Mouse (Mus musculus): ENCODE results near the gene Gm10234.

Gm10234 gene

DNA sequence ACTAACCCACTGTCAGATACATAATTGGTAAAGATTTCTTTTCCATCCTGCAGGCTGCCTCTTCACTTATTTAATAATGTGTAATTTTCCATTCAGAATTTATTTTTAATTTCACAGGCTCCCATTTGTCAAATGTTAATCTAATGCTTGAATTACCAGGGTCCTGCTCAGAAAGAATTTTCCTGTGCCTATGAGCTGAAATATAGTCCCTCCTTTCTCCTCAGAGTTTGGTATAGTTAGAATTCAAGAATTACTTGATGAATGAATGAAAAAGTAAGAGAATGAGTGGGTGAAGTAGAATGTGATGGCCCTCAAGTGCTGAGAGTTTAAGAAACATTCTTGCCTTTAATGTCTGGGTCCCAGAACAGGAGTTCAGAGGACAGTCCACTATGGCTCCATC is at the start of gene Gm10234:
TSS of gene Gm10234 (plus strand) at position 301 of the 400 bp plus-strand sequence.
- DNase-seq = no peak

GRCm38 (mm10) chr6:95277633-95278032 is 44.3 kb upstream of the Gm10234 start:
- DNase-seq = no peak

GRCm38 (mm10) chr6:95296025-95296424 is 25.9 kb upstream of the Gm10234 start:
- no peak for DNase-seq

GRCm38 (mm10) chr6:95298387-95298786 is 23.5 kb upstream of the Gm10234 start:
- DNase-seq = no peak

GRCm38 (mm10) chr6:95300658-95301057 is 21.3 kb upstream of the Gm10234 start:
- DNase-seq = no peak

DNA sequence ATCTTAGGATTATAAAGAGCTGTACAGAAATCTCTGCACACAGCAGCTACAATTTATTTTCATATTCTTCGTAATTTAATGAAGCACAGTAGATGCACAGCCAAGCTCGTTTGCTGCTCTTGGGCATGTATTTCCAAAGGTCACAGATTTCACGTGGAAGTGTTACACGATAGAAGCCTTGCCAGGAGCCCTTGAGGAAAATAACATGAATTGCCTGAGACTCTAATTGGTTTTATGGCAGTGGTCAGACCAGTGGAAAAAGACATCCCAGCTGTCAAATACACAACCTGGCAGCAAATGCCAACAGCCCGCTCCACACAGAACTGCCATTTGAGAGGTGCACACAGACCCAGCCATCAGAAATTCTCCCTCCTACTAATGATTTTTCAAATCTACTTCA is 9.3 kb downstream of the Gm10234 start:
- DNase-seq = no peak

DNA sequence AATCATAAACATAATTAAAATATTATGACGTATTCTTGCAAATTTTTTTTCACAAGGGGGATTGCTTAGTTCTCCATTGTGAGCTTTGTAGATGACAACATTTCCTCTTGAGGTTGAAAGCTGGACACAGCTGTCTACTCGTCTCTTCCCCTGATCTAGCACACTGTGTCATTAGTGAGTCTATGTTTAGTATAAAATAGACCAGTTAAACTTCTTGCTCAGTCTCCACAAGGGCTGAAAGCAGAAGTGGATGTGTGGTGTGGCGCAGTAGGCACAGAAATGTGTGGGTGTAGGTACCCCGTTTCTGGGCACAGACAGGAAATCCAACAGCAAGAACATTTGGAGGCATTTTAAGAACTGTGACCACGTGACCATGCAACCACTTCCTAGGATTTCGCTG is 12.9 kb downstream of the Gm10234 start:
- no peak for DNase-seq

DNA sequence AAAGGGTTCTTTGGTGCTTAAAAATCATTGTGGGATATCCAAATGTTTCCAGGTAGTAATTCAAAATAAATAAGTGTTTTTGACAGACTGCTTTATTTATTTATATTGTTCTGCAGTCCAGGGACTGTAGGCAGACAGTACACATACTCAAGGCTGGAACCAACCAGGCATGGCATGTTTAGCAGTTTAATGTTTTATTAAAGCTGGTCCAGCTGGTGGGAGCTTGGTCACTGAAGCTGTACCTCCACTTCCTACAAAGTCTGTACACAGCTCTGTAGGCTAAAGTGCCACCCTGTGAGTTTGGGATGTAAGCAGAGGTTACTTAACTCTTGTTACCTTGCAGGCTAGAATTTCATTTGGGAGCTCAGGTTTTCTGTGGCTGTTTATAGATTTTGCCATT is 27.5 kb downstream of the Gm10234 start:
- no peak for DNase-seq

- DNase-seq = no peak
Observed at GRCm38 (mm10) chr6:95353043-95353442, 31.1 kb downstream of the Gm10234 start.

- no peak for DNase-seq
Observed at GRCm38 (mm10) chr6:95353886-95354285, 32.0 kb downstream of the Gm10234 start.

DNA sequence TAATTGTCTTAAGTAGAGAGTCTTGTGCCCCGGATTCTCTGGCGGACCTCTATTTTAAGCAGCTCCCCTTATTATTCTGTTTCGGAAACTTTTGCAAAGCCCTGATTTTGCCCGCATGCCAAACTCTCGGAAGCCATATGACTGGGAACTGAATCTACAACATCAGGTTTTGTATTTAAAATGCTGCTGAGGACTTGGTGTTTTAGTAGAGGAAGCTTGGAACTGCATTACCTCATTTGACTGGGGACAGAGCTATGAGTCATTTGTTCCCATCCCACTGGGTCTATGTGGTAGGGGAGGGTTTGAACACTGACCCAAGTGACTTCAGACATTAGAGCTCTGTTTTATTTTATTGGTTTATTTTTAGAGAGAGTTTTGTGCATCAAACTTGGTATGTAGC is 38.2 kb downstream of the Gm10234 start:
- DNase-seq = no peak

DNA sequence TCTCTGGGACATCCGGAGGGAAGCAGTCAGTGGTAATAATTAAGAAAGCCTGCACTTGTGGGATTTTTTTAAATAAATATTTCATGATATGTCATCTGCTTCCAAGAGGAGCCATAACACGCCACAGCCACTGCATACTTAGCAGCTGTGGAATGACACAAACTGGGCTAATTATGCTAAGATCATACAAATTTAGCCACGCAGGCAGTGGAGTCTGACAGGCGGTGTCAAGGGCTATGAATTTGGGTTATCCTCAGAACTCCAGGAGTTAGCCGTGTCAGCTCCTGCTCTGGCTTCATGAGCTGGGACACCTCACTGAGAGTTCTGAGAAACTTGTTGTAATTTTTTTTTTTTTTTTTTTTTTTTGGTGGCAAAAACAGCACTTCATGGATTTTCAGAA is 40.8 kb downstream of the Gm10234 start:
- no peak for DNase-seq

GRCm38 (mm10) chr6:95371811-95372210 is 49.9 kb downstream of the Gm10234 start:
- no peak for DNase-seq
